Mouse (Mus musculus) stomach, embryonic 14.5 days (tissue): ENCODE measurements at regions not wholly inside any gene's neighbourhood (a gene's known extent, or its start where the extent isn't known, plus 50 kb on each side); places are given as distances from the start of the nearest gene placed in this dataset.

Experiments
- ATAC-seq: fragments of 200-750 bp; cut with Nextera tagmentation; 2 replicates; pipeline ENCODE4 v1.8.0; 2017; ENCODE audit warnings: low read depth, moderate TSS enrichment; ENCODE audit not compliant: insufficient number of reproducible peaks, insufficient read depth, low FRiP score
- H3K27ac ChIP-seq: fragments of 300-500 bp; sonication (generic); 2 replicates; pipeline ENCODE4 v1.5.1; 2014; ENCODE audit warnings: mild to moderate bottlenecking, low read length, moderate library complexity, mixed read lengths
- H3K27me3 ChIP-seq: fragments of 300-500 bp; sonication (generic); 2 replicates; pipeline ENCODE4 v1.6.1; 2014; ENCODE audit warnings: low read length, control low read depth, mixed read lengths; ENCODE audit not compliant: control insufficient read depth, insufficient read depth
- H3K36me3 ChIP-seq: fragments of 300-500 bp; sonication (generic); 2 replicates; pipeline ENCODE4 v1.6.1; 2014; ENCODE audit warnings: mild to moderate bottlenecking, control low read depth, low read length, moderate library complexity, mixed read lengths; ENCODE audit not compliant: control insufficient read depth, insufficient read depth
- H3K4me1 ChIP-seq: fragments of 300-500 bp; sonication (generic); 2 replicates; pipeline ENCODE4 v1.6.1; 2014; ENCODE audit warnings: low read length, control low read depth, mixed read lengths; ENCODE audit not compliant: control insufficient read depth, insufficient read depth
- H3K4me2 ChIP-seq: fragments of 300-500 bp; sonication (generic); replicated peaks from 2 replicates; pipeline ENCODE4 v1.6.1; 2014; ENCODE audit warnings: low read depth, low read length, control low read depth
- H3K4me3 ChIP-seq: fragments of 300-500 bp; sonication (generic); 2 replicates; pipeline ENCODE4 v1.5.1; 2014; ENCODE audit warnings: low read depth, low read length, control low read depth
- H3K9ac ChIP-seq: fragments of 300-500 bp; sonication (generic); replicated peaks from 2 replicates; pipeline ENCODE4 v1.6.1; 2014; ENCODE audit warnings: low read depth, mild to moderate bottlenecking, control low read depth, low read length, moderate library complexity, mixed read lengths
- H3K9me3 ChIP-seq: fragments of 300-500 bp; sonication (generic); 2 replicates; pipeline ENCODE4 v1.6.1; 2016; ENCODE audit warnings: low read depth, low read length, control low read depth; ENCODE audit not compliant: control insufficient read depth
- whole genome bisulfite sequencing: fragments of 180-500 bp; shearing (Covaris S2); extraction: QIAGEN DNeasy Blood & Tissue Kit; methylation state at CpG from one replicate; pipeline ENCODE4 v1.1.7; 2014; 5-methylcytosine and 5-hydroxymethylcytosine counted together

DNA sequence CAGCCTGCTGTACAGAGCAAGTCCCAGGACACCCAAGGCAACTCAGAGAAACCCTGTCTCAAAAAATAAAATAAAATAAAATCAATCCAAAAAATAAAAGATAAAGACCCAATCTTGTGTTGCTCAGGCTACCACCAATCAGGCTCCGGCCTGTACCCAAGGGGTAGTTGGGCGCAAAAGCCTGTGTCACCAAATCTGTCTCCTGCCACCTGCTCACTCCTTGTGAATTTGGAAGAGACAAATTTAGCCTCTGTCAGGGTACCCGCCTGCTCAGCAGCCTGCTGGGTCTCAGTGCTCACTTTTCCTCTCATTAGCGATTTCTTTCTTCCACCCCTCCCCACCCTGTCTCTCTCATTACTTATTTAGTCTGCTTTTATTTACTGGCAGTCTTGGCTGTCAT, 54.6 kb downstream of the Sox4 start:
- Histone ChIP-seq H3K9me3 (peaks cover 4% of the 10 kb centered on the region; the same call in 1 of the 2 replicates), H3K4me3 (no peak overlapping the region), H3K4me2 (no peak overlapping the region), H3K4me1 (no peaks in the 10 kb centered on the region), H3K27me3 (no peaks in the 10 kb centered on the region), H3K36me3 (no peaks in the 10 kb centered on the region), H3K9ac (no peak overlapping the region), H3K27ac (no peak overlapping the region)
- WGBS, result 88% methylated on average over 4 of the region's 4 CpGs
- no peak for ATAC-seq

DNA sequence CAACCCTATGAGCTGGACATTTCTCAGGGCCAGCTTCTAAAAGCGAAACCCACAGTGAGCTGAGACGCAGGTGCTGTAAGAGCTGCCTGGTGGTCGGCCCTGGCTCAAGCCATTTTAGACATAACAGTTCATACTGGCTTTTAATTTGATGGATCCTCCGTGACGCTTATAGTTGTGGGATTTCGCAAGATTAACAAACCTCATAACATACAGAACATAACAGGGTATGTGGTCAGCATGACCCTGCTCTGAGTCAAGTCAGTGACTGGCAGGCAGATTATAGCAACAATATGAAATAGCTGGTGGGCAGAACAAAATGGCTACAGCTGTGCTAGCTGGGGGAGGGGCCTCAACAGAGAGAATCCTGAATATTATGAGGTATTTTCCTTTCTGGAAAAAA, 60.6 kb downstream of the Sox4 start:
- H3K4me2 ChIP-seq, result no peak overlapping the region
- H3K27ac ChIP-seq, result no peak overlapping the region
- H3K27me3 ChIP-seq, result no peaks in the 10 kb centered on the region
- WGBS, result 85% methylated on average over 6 of the region's 6 CpGs
- H3K4me1 ChIP-seq, result no peaks in the 10 kb centered on the region
- no peak for ATAC-seq
- H3K9ac ChIP-seq, result no peak overlapping the region
- no peaks in the 10 kb centered on the region for H3K36me3 ChIP-seq
- no peak overlapping the region for H3K4me3 ChIP-seq
- H3K9me3 ChIP-seq, result peaks cover 4% of the 10 kb centered on the region; the same call in 1 of the 2 replicates

DNA sequence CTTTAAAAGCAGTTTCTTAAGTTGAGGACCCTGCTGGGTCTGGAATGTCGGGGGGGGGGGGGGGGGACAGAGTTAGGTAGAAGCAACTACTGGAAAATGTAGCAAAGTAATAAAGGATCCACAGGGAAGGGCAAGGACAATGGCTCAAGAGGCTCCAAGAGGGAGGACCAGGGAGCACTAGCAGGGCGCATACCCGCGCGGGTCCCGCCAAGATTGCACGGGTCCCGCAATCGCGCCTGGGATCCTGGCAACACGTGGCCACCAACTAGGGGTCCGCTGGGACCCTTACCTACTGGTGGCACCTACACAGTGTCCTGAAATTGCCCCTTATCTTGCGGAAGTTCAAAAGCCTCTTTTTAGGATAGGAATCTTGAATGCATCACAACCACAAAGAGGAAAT, 66.4 kb downstream of the Sox4 start:
- H3K4me2 ChIP-seq, result peak overlapping the region; percentile 16; the same call in 1 of the 2 replicates
- H3K27ac ChIP-seq, result no peak overlapping the region
- no peaks in the 10 kb centered on the region for H3K27me3 ChIP-seq
- no peak for ATAC-seq
- peaks cover 7% of the 10 kb centered on the region; the same call in 1 of the 2 replicates for H3K4me1 ChIP-seq
- H3K4me3 ChIP-seq, result no peak overlapping the region
- H3K9ac ChIP-seq, result no peak overlapping the region
- no peaks in the 10 kb centered on the region for H3K9me3 ChIP-seq
- H3K36me3 ChIP-seq, result no peaks in the 10 kb centered on the region
- WGBS, result 23% methylated on average over 13 of the region's 13 CpGs

DNA sequence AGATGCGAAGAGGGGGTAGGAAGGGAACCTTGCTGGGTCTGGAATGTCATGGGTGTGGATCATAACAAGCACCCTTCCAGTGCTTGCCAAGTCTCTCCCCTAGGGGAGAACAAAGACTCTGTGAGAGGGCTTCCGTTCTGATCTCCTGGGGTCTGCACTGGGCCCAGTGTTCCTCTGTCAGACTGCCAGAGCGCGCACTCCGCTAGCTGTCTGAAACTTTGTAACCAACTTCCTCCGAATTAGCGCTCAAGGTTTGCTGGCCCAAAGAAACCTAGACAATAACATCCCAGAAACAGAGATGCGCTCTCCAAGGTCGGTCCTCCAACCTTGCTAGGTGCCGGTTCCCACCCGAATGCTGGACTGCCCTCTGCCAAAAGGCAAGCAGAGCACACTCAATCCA, 66.8 kb downstream of the Sox4 start:
- no peak for ATAC-seq
- Histone ChIP-seq H3K4me3 (no peak overlapping the region), H3K4me1 (peaks cover 7% of the 10 kb centered on the region; the same call in 1 of the 2 replicates), H3K27me3 (no peaks in the 10 kb centered on the region), H3K36me3 (no peaks in the 10 kb centered on the region), H3K9ac (no peak overlapping the region), H3K9me3 (no peaks in the 10 kb centered on the region), H3K27ac (no peak overlapping the region), H3K4me2 (peak overlapping the region; percentile 16; the same call in 1 of the 2 replicates)
- 17% methylated on average over 11 of the region's 11 CpGs for WGBS

DNA sequence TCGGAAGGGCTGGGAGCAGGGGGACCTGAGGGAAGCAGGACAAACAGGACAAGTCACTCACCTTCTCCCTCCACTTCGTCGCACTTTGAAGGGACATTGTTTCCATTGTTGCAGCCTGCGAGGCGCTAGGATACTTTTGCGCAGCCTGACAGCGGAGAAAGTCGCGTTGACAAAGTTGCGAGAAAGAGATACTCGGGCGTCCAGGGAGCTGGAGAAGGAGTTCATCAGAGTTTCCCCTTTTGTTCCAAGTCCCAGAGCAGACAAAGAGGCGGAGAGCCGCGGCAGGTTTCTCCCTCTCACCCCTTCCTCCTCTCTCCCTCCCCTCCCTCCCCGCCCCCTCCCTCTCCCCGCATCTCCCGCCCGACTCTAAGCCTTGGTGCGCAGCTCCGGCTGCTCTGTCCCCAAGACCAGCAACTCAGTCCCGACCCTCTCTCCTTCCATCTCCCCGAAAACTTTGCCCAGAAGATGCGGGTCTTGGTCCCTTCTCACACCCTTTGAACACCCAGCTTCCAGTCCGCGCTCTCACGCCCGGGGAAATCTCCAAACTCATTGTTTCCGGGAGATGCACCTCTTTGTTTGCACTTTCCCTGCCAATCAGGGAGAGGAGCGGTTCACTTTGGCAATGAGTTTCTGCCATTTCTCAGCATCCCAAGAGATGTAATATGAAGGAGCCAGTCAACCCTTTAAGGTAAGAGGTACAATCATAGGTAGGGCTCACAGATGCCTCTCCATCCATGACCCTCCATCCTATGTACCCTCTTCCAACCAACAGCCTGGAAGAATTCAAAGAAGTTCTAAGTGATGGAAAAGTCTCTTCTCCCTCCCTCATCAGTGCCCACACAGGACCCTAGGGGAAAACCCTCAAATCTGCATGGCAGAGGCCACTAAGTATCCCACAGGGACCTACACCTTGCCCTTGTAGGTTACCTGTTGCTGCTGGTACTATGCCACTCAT, 68.2 kb downstream of the Sox4 start:
- no peaks in the 10 kb centered on the region for H3K27me3 ChIP-seq
- H3K4me3 ChIP-seq, result peak overlapping the region; percentile 62
- ATAC-seq, result no peak
- no peaks in the 10 kb centered on the region for H3K9me3 ChIP-seq
- no peaks in the 10 kb centered on the region for H3K36me3 ChIP-seq
- H3K27ac ChIP-seq, result no peak overlapping the region
- peaks cover 12% of the 10 kb centered on the region for H3K4me1 ChIP-seq
- H3K9ac ChIP-seq, result peak overlapping the region; percentile 63
- H3K4me2 ChIP-seq, result peak overlapping the region; percentile 73
- under 1% methylated on average over 30 of the region's 30 CpGs for WGBS

DNA sequence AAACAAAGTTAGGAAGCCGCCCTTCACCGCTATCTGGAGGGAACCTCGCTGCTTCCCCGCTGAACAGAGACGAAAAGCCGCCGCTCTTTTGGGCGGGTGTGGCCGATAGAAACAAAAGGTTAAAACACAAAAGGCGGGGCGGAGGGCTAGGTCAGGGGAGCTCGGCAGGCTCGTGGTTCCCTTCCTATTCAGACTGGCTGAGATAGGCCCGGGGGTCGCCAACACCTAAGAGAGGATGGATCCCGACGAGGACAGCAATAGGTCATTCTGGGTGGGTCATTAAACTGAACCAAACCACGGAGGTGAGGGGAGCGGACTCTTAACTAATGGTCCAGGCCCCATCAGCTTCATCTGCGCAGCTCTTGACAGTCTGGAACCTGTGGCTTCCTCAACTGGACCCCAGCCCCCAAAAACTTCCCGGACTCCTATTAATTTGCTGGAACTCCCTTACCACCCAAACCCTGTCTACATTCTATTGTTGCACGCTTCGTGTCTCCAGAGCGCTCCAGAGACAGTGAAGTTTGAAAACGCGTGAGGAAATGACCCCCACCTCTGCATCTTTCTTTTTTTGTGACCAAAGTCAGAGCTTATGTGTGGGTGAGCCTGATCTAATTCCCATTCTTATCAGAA, 69.2 kb downstream of the Sox4 start:
- H3K9ac ChIP-seq, result peak overlapping the region; percentile 63
- no peaks in the 10 kb centered on the region for H3K27me3 ChIP-seq
- under 1% methylated on average over 26 of the region's 26 CpGs for WGBS
- peaks cover 12% of the 10 kb centered on the region for H3K4me1 ChIP-seq
- no peaks in the 10 kb centered on the region for H3K36me3 ChIP-seq
- no peaks in the 10 kb centered on the region for H3K9me3 ChIP-seq
- H3K4me3 ChIP-seq, result peak overlapping the region; percentile 62
- peak overlapping the region; percentile 73 for H3K4me2 ChIP-seq
- no peak for ATAC-seq
- H3K27ac ChIP-seq, result no peak overlapping the region

DNA sequence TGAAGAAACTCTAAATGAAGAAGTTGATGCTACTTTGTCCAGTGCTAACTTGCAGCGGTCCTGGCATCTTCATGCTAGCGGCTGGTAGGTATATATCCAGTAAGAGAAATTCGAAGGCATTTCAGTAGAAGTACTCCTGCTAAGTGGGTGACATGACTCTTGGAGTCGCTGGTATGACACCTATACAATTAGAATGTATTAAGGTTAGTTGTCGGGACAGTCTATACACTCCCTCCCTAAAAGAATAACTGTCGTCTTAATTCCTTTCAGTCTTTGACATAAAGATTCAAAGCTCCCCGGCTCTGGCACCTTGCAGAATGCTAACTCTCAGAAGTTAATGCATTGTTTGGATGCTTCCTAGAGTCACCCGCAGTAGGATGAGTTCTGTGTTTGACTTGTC, 70.1 kb downstream of the Sox4 start:
- peaks cover 12% of the 10 kb centered on the region for H3K4me1 ChIP-seq
- H3K4me2 ChIP-seq, result peak overlapping the region; percentile 73
- H3K9me3 ChIP-seq, result no peaks in the 10 kb centered on the region
- H3K36me3 ChIP-seq, result no peaks in the 10 kb centered on the region
- no peaks in the 10 kb centered on the region for H3K27me3 ChIP-seq
- WGBS, result 36% methylated on average over 8 of the region's 8 CpGs
- ATAC-seq, result no peak
- H3K9ac ChIP-seq, result 0 out of 2 replicates have a peak overlapping the region, but pooled peaks have one; percentile 63
- peak overlapping the region; percentile 62 for H3K4me3 ChIP-seq
- H3K27ac ChIP-seq, result no peak overlapping the region

DNA sequence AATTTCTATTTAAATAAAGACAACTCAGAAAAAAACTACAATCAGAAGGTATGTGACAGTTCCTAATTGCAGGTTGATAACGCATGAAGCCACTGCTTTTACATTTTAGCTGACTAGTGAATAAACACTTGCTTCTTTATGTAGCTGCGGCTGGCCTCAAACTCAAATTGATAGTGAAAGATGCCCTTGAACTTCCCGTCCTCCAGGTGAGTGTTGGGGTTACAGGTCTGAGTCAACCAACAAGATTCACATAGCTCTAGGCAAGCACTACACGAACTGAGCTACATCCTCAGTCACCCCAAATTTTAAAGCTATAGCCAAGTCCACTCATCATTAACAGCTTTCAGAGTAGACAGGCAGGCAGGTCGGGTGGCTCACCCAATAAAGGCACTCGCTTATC, 72.6 kb downstream of the Sox4 start:
- Histone ChIP-seq H3K4me3 (no peak overlapping the region), H3K4me2 (peak overlapping the region; percentile 10)
- no peak for ATAC-seq

More for the DNA sequence above, 72.6 kb downstream of the Sox4 start:
- H3K4me1 ChIP-seq, result peaks cover 11% of the 10 kb centered on the region
- no peaks in the 10 kb centered on the region for H3K36me3 ChIP-seq
- no peak overlapping the region for H3K9ac ChIP-seq
- no peak overlapping the region for H3K27ac ChIP-seq
- H3K9me3 ChIP-seq, result no peaks in the 10 kb centered on the region
- no peaks in the 10 kb centered on the region for H3K27me3 ChIP-seq
- 50% methylated on average over 6 of the region's 6 CpGs for WGBS
